Mouse (Mus musculus) G1E (cell line): Measurements from ENCODE around the gene Ebf1. TPM values are rescaled to one million over a fixed set of nuclear protein-coding genes. Genes with fewer than 3 reads are reported as not detected.

ENCODE experiments used
- ATAC-seq: 2 replicates; pipeline ENCODE4 v1.8.0; 2016; ENCODE audit warnings: mild to moderate bottlenecking; ENCODE audit not compliant: insufficient number of reproducible peaks, poor library complexity, low FRiP score, severe bottlenecking; ENCODE audit errors: extremely low read depth
- DNase-seq: peaks from one replicate; pipeline ENCODE4 v3.0.0; 2012; ENCODE audit warnings: low spot score
- H3K27me3 ChIP-seq: 2 replicates; pipeline ENCODE4 v1.6.1; 2012; ENCODE audit warnings: mild to moderate bottlenecking, low read length, inconsistent platforms; ENCODE audit not compliant: insufficient read depth
- H3K36me3 ChIP-seq: replicated peaks from 2 replicates; pipeline ENCODE3; 2012; ENCODE audit warnings: mild to moderate bottlenecking, inconsistent platforms
- H3K4me1 ChIP-seq: 2 replicates; pipeline ENCODE4 v1.6.1; 2012; ENCODE audit warnings: low read depth, low read length, inconsistent platforms, mixed read lengths; ENCODE audit not compliant: insufficient read depth
- H3K4me3 ChIP-seq: 2 replicates; pipeline ENCODE4 v1.5.1; 2012; ENCODE audit warnings: low read depth, mild to moderate bottlenecking, inconsistent platforms, low read length, moderate library complexity, mixed read lengths
- H3K9me3 ChIP-seq: replicated peaks from 2 replicates; pipeline ENCODE4 v1.6.1; 2012; ENCODE audit warnings: inconsistent platforms
- CTCF ChIP-seq: IDR thresholded peaks from 2 replicates; pipeline ENCODE4 v1.5.1; 2012; ENCODE audit warnings: low read depth, low read length, inconsistent platforms, mixed read lengths
- GATA1 ChIP-seq: IDR thresholded peaks from 2 replicates; pipeline ENCODE4 v1.6.1; 2012; ENCODE audit warnings: borderline replicate concordance, low read length, inconsistent platforms, mixed read lengths
- GATA2 ChIP-seq: IDR thresholded peaks from 2 replicates; pipeline ENCODE4 v1.6.1; 2012; ENCODE audit warnings: low read depth, low read length, inconsistent platforms, borderline replicate concordance
- POLR2AphosphoS5 ChIP-seq: IDR thresholded peaks from 2 replicates; pipeline ENCODE4 v1.6.1; 2012; ENCODE audit warnings: low read depth, low read length, inconsistent platforms; ENCODE audit not compliant: insufficient replicate concordance
- TAL1 ChIP-seq: conservative IDR thresholded peaks from 2 replicates; pipeline ENCODE4 v1.6.1; 2012; ENCODE audit warnings: low read depth, low read length, inconsistent platforms, mixed read lengths
- polyA plus RNA-seq: library from polyadenylated mRNA; stranded (reverse); fragments of >175 nt; gene quantifications from 2 replicates; pipeline ENCODE4 v1.2.3, GENCODE M21; 2012
- total RNA-seq, 2 experiments: library from RNA; stranded (forward) in 1 of 2; stranded (reverse) in 1 of 2; fragments of 200-1000 nt in 1 of 2; fragments of >200 nt in 1 of 2; fragmentation: Nextera tagmentation in 1 of 2; gene quantifications; 2 replicates each; pipeline ENCODE4 v1.2.3; 2014 to 2017

Gene Ebf1
- total and polyA plus RNA-seq, 3 experiments: 0.05 TPM; not detected in 2

DNA sequence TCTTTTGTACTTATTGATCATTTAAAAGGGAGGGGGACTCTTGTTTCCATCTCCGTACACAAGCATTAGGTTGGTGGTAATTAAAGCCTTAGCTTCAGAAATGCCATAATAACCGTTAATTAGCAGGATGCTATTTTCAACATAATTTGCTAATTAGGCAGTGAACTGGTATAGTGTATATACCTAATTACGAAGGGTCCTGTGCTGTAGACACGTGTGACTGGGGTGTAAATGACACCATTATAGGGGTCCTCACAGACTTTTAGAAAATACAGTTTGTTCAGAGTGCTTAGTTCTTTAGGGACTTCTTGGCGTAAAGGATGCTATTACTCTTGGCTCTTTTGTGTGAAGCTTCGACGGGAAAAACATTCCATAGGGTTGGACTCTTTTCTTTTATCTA, 167.9 kb downstream of the Ebf1 start:
- Histone ChIP-seq H3K36me3 (no peaks in the 10 kb centered on the region), H3K4me3 (no peak overlapping the region), H3K27me3 (no peaks in the 10 kb centered on the region; the same call in 1 of the 2 replicates), H3K9me3 (no peaks in the 10 kb centered on the region), H3K4me1 (no peaks in the 10 kb centered on the region)
- no peak for DNase-seq
- no peak for TF ChIP-seq POLR2AphosphoS5
- no peak for TF ChIP-seq GATA1
- TF ChIP-seq CTCF: no peak
- TF ChIP-seq GATA2: no peak
- no peak for TF ChIP-seq TAL1
- ATAC-seq: no peak

DNA sequence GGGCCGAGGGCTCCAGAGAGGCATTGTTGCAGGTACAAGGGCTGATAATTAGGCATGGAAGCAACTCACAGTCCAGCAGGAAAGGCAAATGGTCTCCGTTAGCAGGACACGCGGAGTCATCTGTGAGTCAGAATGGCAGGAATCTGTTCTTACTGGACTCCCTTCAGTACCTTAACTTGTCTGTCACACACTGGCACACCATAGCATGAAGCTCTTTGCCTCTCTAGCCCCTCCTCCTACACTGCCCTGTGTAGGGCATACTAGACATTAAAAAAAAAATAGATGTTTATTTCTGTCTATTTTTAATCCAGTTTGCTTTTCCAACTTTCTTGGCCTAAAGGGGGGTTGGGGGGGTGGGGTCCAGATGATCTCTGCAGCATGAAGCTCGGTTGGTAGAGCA, 168.4 kb downstream of the Ebf1 start:
- Histone ChIP-seq H3K4me3 (no peak overlapping the region), H3K36me3 (no peaks in the 10 kb centered on the region), H3K4me1 (no peaks in the 10 kb centered on the region), H3K9me3 (no peaks in the 10 kb centered on the region), H3K27me3 (no peaks in the 10 kb centered on the region; the same call in 1 of the 2 replicates)
- TF ChIP-seq POLR2AphosphoS5: no peak
- TF ChIP-seq CTCF: no peak
- TF ChIP-seq GATA1: no peak
- TF ChIP-seq GATA2: no peak
- TF ChIP-seq TAL1: no peak
- no peak for ATAC-seq
- no peak for DNase-seq

DNA sequence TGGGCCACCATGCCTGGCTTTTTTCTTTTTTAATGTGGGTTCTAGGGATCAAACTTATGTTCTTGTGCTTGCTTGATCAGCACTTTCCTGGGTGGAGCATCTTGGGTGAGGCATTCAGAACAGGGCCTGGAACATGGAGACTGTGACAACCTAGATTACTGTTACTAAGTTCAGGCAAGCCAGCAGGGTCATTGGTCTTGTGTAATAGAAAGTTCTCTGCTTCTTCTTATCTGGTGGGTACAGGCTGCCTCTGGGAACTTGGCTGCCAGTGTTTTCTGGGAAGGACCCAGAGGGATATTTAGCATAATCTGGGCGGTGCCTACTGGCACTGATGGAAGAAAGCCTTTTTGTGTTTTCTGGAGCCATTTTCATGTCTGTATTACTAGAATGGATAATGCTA, 170.9 kb downstream of the Ebf1 start:
- TF ChIP-seq TAL1 (no peak), GATA1 (no peak), GATA2 (no peak), CTCF (no peak), POLR2AphosphoS5 (no peak)
- no peak overlapping the region for H3K4me3 ChIP-seq
- H3K27me3 ChIP-seq: no peaks in the 10 kb centered on the region; the same call in 1 of the 2 replicates
- no peaks in the 10 kb centered on the region for H3K36me3 ChIP-seq
- ATAC-seq (no peak), DNase-seq (no peak)
- H3K9me3 ChIP-seq: no peaks in the 10 kb centered on the region
- no peaks in the 10 kb centered on the region for H3K4me1 ChIP-seq

DNA sequence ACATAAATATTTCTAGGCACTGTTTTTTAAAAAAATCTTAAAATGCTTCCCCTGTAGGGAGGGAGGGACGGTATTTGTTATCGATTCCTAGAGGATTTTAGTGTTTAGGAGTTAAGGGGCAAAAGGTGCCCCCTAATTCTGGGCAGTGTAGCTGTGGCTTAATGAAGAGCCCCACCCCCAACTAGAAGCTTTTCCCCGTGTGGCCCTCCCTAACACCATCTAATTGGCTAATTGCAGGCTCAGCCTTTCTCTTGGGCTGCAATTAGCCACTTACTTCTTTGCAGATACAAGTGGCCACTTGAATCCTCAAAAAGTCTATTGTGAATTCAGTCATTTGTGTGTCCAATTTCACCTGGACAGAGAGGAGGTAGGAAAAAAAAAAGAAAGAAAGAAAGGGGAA, 175.7 kb downstream of the Ebf1 start:
- no peak overlapping the region for H3K4me3 ChIP-seq
- TF ChIP-seq GATA1: no peak
- no peak for TF ChIP-seq CTCF
- no peak for TF ChIP-seq TAL1
- no peak for TF ChIP-seq POLR2AphosphoS5
- no peak for TF ChIP-seq GATA2
- H3K27me3 ChIP-seq: no peaks in the 10 kb centered on the region
- no peaks in the 10 kb centered on the region for H3K9me3 ChIP-seq
- H3K36me3 ChIP-seq: no peaks in the 10 kb centered on the region
- H3K4me1 ChIP-seq: no peaks in the 10 kb centered on the region
- DNase-seq (no peak), ATAC-seq (no peak)

GRCm38 (mm10) chr11:44794883-44795282, 177.8 kb downstream of the Ebf1 start:
- Histone ChIP-seq H3K4me1 (no peaks in the 10 kb centered on the region), H3K4me3 (no peak overlapping the region), H3K9me3 (no peaks in the 10 kb centered on the region), H3K27me3 (no peaks in the 10 kb centered on the region), H3K36me3 (no peaks in the 10 kb centered on the region)
- ATAC-seq (no peak), DNase-seq (no peak)
- no peak for TF ChIP-seq GATA2
- TF ChIP-seq TAL1: no peak
- no peak for TF ChIP-seq CTCF
- no peak for TF ChIP-seq GATA1
- no peak for TF ChIP-seq POLR2AphosphoS5

DNA sequence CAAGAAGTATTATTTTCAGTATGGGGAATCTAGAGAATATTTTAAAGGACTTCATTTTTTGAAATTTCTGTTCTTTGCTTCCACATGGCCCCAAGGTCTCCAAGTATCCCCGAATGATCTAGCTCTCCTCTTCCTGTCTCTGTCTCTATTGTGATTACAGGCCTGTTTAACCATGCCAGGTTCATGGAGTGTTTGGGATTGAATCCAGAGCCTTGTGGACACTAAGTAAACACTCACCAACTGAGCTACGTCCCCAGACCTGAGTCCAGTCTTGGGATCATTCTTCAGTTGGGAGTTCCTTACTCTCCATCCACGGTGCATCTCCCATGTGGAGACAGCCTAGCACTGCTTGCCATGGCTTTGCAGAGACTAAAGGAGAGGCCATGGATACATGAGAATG, 178.7 kb downstream of the Ebf1 start:
- Histone ChIP-seq H3K9me3 (no peaks in the 10 kb centered on the region), H3K4me1 (no peaks in the 10 kb centered on the region), H3K27me3 (no peaks in the 10 kb centered on the region), H3K4me3 (no peak overlapping the region), H3K36me3 (no peaks in the 10 kb centered on the region)
- DNase-seq (no peak), ATAC-seq (no peak)
- TF ChIP-seq POLR2AphosphoS5: no peak
- no peak for TF ChIP-seq GATA1
- TF ChIP-seq GATA2: no peak
- no peak for TF ChIP-seq TAL1

- ATAC-seq: no peak
- Histone ChIP-seq H3K4me3 (no peak overlapping the region), H3K4me1 (no peaks in the 10 kb centered on the region), H3K27me3 (no peaks in the 10 kb centered on the region), H3K9me3 (no peaks in the 10 kb centered on the region), H3K36me3 (no peaks in the 10 kb centered on the region)
- TF ChIP-seq CTCF: no peak
- no peak for TF ChIP-seq TAL1
- TF ChIP-seq POLR2AphosphoS5: no peak
- TF ChIP-seq GATA1: no peak
- TF ChIP-seq GATA2: no peak
- DNase-seq: no peak
Measured at GRCm38 (mm10) chr11:44798270-44798669, 181.2 kb downstream of the Ebf1 start.
